Mouse (Mus musculus) MEL (cell line): ENCODE results near the gene Tdo2. TPM values are rescaled to one million over a fixed set of nuclear protein-coding genes. Genes with fewer than 3 reads are reported as not detected.

Experiments
- DNase-seq: peaks from one replicate; pipeline ENCODE4 v3.0.0; 2011; ENCODE audit warnings: low read depth, low spot score
- H3K27ac ChIP-seq: 2 replicates; pipeline ENCODE4 v1.5.1; 2012; ENCODE audit warnings: low read depth, mild to moderate bottlenecking, control low read depth, low read length, moderate library complexity; ENCODE audit not compliant: control insufficient read depth
- H3K27me3 ChIP-seq, 2 experiments: fragments of 150-350 bp in 1 of 2; sonication (generic) in 1 of 2; 2 replicates each; pipeline ENCODE4 v1.6.1; 2012; ENCODE audit warnings: low read length in 2 of 2, mild to moderate bottlenecking in 2 of 2, improper control_type of control experiment in 1 of 2, moderate library complexity in 1 of 2; ENCODE audit not compliant: insufficient read depth in 2 of 2, control insufficient read depth in 1 of 2
- H3K36me3 ChIP-seq, 2 experiments: 2 replicates each; pipeline ENCODE4 v1.6.1; 2012 to 2014; ENCODE audit warnings: low read length in 2 of 2, improper control_type of control experiment in 1 of 2, inconsistent platforms in 1 of 2, mild to moderate bottlenecking in 1 of 2; ENCODE audit not compliant: insufficient read depth in 2 of 2, control insufficient read depth in 1 of 2
- H3K4me1 ChIP-seq, 2 experiments: fragments of 150-350 bp in 1 of 2; sonication (generic) in 1 of 2; 2 replicates each; pipeline ENCODE4 v1.6.1; 2012; ENCODE audit warnings: low read length in 2 of 2, improper control_type of control experiment in 1 of 2, mild to moderate bottlenecking in 1 of 2; ENCODE audit not compliant: insufficient read depth in 2 of 2, control insufficient read depth in 1 of 2
- H3K4me3 ChIP-seq, 2 experiments: fragments of 150-350 bp in 1 of 2; sonication (generic) in 1 of 2; 2 replicates each; pipeline ENCODE4 v1.5.1; 2012; ENCODE audit warnings: low read depth in 2 of 2, low read length in 2 of 2, mild to moderate bottlenecking in 2 of 2, moderate library complexity in 2 of 2, control low read depth in 1 of 2, improper control_type of control experiment in 1 of 2; ENCODE audit not compliant: control insufficient read depth in 1 of 2, insufficient read depth in 1 of 2
- H3K79me2 ChIP-seq: 2 replicates; pipeline ENCODE4 v1.6.1; 2012; ENCODE audit warnings: mild to moderate bottlenecking, low read length, moderate library complexity; ENCODE audit not compliant: control insufficient read depth, poor library complexity, insufficient read depth
- H3K9ac ChIP-seq: 2 replicates; pipeline ENCODE4 v1.6.1; 2012; ENCODE audit warnings: low read depth, mild to moderate bottlenecking, control low read depth, low read length, moderate library complexity; ENCODE audit not compliant: control insufficient read depth, poor library complexity, severe bottlenecking
- H3K9me3 ChIP-seq: fragments of 150-350 bp; sonication (generic); replicated peaks from 2 replicates; pipeline ENCODE4 v1.6.1; 2012; ENCODE audit warnings: mild to moderate bottlenecking, low read length, improper control_type of control experiment, moderate library complexity; ENCODE audit not compliant: insufficient read depth
- CHD1 ChIP-seq: IDR thresholded peaks from 2 replicates; pipeline ENCODE4 v1.6.1; 2012; ENCODE audit warnings: low read depth, mild to moderate bottlenecking, inconsistent platforms, low read length, improper control_type of control experiment
- CHD2 ChIP-seq: IDR thresholded peaks from 2 replicates; pipeline ENCODE4 v1.6.1; 2011; ENCODE audit warnings: low read length, improper control_type of control experiment
- ELF1 ChIP-seq: IDR thresholded peaks from 2 replicates; pipeline ENCODE4 v1.6.1; 2014; ENCODE audit warnings: low read depth, mild to moderate bottlenecking, inconsistent platforms, low read length, improper control_type of control experiment, moderate library complexity
- GABPA ChIP-seq: IDR thresholded peaks from 2 replicates; pipeline ENCODE4 v1.6.1; 2012; ENCODE audit warnings: low read depth, mild to moderate bottlenecking, inconsistent platforms, low read length, improper control_type of control experiment, moderate library complexity
- GATA1 ChIP-seq: IDR thresholded peaks from 2 replicates; pipeline ENCODE4 v1.6.1; 2011; ENCODE audit warnings: low read depth, low read length, improper control_type of control experiment
- MAFK ChIP-seq: IDR thresholded peaks from 2 replicates; pipeline ENCODE4 v1.6.1; 2011; ENCODE audit warnings: low read depth, mild to moderate bottlenecking, low read length, improper control_type of control experiment, borderline replicate concordance
- NELFE ChIP-seq: IDR thresholded peaks from 2 replicates; pipeline ENCODE4 v1.6.1; 2011; ENCODE audit warnings: low read depth, low read length, improper control_type of control experiment
- NRF1 ChIP-seq: IDR thresholded peaks from 2 replicates; pipeline ENCODE4 v1.6.1; 2014; ENCODE audit warnings: low read depth, mild to moderate bottlenecking, inconsistent platforms, low read length, improper control_type of control experiment, moderate library complexity; ENCODE audit not compliant: poor library complexity, insufficient read depth, severe bottlenecking
- POLR2A ChIP-seq, 2 experiments: IDR thresholded peaks; 2 replicates each; pipeline ENCODE4 v1.6.1; 2011 to 2012; ENCODE audit warnings: low read length in 2 of 2, mild to moderate bottlenecking in 2 of 2, control low read depth in 1 of 2, improper control_type of control experiment in 1 of 2, low read depth in 1 of 2, moderate library complexity in 1 of 2; ENCODE audit not compliant: control insufficient read depth in 1 of 2, insufficient read depth in 1 of 2, poor library complexity in 1 of 2
- POLR2AphosphoS2 ChIP-seq: IDR thresholded peaks from 2 replicates; pipeline ENCODE4 v1.6.1; 2011; ENCODE audit warnings: low read length, improper control_type of control experiment
- POLR2AphosphoS5 ChIP-seq: IDR thresholded peaks from 2 replicates; pipeline ENCODE4 v1.6.1; 2012; ENCODE audit warnings: low read depth, borderline replicate concordance, mild to moderate bottlenecking, inconsistent platforms, low read length, moderate library complexity, mixed read lengths
- RAD21 ChIP-seq: IDR thresholded peaks from 2 replicates; pipeline ENCODE4 v1.6.1; 2011; ENCODE audit warnings: mild to moderate bottlenecking, low read depth, low read length, improper control_type of control experiment
- SMC3 ChIP-seq: IDR thresholded peaks from 2 replicates; pipeline ENCODE4 v1.6.1; 2011; ENCODE audit warnings: low read depth, low read length, improper control_type of control experiment
- TCF12 ChIP-seq: IDR thresholded peaks from 2 replicates; pipeline ENCODE4 v1.6.1; 2014; ENCODE audit warnings: low read depth, mild to moderate bottlenecking, inconsistent platforms, low read length, improper control_type of control experiment, moderate library complexity
- USF2 ChIP-seq, 2 experiments: IDR thresholded peaks; 2 replicates each; pipeline ENCODE4 v1.6.1; 2011 to 2012; ENCODE audit warnings: improper control_type of control experiment in 2 of 2, low read length in 2 of 2, borderline replicate concordance in 1 of 2, inconsistent platforms in 1 of 2, low read depth in 1 of 2, mild to moderate bottlenecking in 1 of 2; ENCODE audit not compliant: insufficient read depth in 1 of 2
- ZKSCAN1 ChIP-seq: IDR thresholded peaks from 2 replicates; pipeline ENCODE4 v1.6.1; 2012; ENCODE audit warnings: low read depth, mild to moderate bottlenecking, inconsistent platforms, low read length, improper control_type of control experiment, moderate library complexity
- ZMIZ1 ChIP-seq: IDR thresholded peaks from 2 replicates; pipeline ENCODE4 v1.6.1; 2012; ENCODE audit warnings: low read depth, mild to moderate bottlenecking, inconsistent platforms, low read length, improper control_type of control experiment, moderate library complexity
- ZNF384 ChIP-seq: IDR thresholded peaks from 2 replicates; pipeline ENCODE4 v1.6.1; 2012; ENCODE audit warnings: low read depth, mild to moderate bottlenecking, inconsistent platforms, low read length, improper control_type of control experiment
- polyA plus RNA-seq, 2 experiments: library from polyadenylated mRNA; stranded (reverse) in 1 of 2; unstranded in 1 of 2; fragments of >175 nt in 1 of 2; fragments of >200 nt in 1 of 2; gene quantifications; 2 replicates each; pipeline versions ENCODE4 v1.2.1 to v1.2.4; 2012; ENCODE audit warnings: low replicate concordance in 2 of 2, low read depth in 1 of 2; ENCODE audit not compliant: insufficient read length in 2 of 2, insufficient read depth in 1 of 2, missing spikeins in 1 of 2
- total RNA-seq: library from RNA; depleted of rRNA; stranded (reverse); fragments of 300-350 nt; gene quantifications from 2 replicates; pipeline ENCODE4 v1.2.3, GENCODE M21; 2012

Gene Tdo2
- total and polyA plus RNA-seq, 3 experiments: not detected

DNA sequence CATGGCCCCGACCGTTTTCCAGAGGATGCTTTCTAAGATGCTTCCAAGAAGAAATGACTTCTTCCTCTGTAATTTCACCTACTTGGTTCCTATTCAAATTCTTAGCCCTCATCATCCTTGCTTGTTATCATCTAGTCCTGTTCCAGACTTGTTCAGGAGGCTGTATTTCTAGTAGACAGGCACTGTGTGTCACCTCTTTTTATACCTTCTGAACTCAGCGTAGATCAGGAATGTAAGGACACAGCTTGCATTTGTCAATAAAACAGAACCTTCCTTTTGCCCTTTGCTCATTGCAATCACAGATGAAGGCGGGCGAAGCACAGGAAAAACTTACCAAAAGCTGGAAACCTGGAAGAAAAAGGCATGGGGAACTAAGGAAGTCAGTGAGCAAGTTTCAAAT is 6.0 kb upstream of the Tdo2 start, which contains the start of gene Asic5:
TSS of gene Asic5 (plus strand) at position 301 of the 400 bp plus-strand sequence.
- no peak for DNase-seq
- no peak within 1 kb of the TSS for H3K4me3 ChIP-seq
- no peaks in the 10 kb centered on the region for H3K79me2 ChIP-seq
- H3K27ac ChIP-seq: no peak within 1 kb of the TSS
- no peaks in the 10 kb centered on the region for H3K27me3 ChIP-seq
- H3K36me3 ChIP-seq: no peaks in the 10 kb centered on the region
- no peaks in the 10 kb centered on the region for H3K4me1 ChIP-seq
- TF ChIP-seq ELF1 (no peak), GATA1 (no peak), RAD21 (no peak), POLR2AphosphoS2 (no peak), ZNF384 (no peak)
- H3K9ac ChIP-seq: no peak within 1 kb of the TSS
- no peaks in the 10 kb centered on the region for H3K9me3 ChIP-seq

DNA sequence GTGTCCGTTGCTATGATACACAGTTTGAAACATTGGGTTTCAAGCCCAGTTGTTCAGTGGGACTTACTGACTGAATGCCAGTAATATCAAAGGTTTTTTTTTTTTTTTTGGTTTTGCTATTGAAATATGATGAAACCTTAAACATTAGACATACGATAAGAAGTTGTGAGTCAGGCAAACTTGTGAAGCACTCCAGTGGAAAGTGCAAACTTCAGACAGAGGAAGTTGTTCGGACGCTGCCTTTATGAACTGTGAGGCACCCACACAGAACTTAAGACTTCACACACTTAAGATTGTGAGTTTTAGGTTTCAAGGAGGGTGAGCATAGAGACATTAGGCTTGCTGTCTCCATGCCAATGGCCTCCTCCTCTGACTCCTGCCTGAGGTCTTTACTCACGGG is 5.6 kb upstream of the Tdo2 start:
- no peaks in the 10 kb centered on the region for H3K36me3 ChIP-seq
- no peaks in the 10 kb centered on the region for H3K27me3 ChIP-seq
- H3K9me3 ChIP-seq: no peaks in the 10 kb centered on the region
- H3K79me2 ChIP-seq: no peaks in the 10 kb centered on the region
- no peak overlapping the region for H3K9ac ChIP-seq
- H3K4me3 ChIP-seq: no peak overlapping the region
- TF ChIP-seq SMC3 (no peak), TCF12 (no peak), ZKSCAN1 (no peak), POLR2A (IDR thresholded peaks at IDR 0.05; ENCODE audit: control insufficient read depth in 1 of 2, insufficient read depth in 1 of 2, low read depth in 1 of 2, low read length in 2 of 2, poor library complexity in 1 of 2) (no peak), POLR2AphosphoS5 (no peak), USF2 (IDR thresholded peaks at IDR 0.05; ENCODE audit: borderline replicate concordance in 1 of 2, insufficient read depth in 1 of 2, low read depth in 1 of 2, low read length in 2 of 2) (no peak), RAD21 (no peak), ZNF384 (no peak), NRF1 (no peak), CHD2 (no peak), MAFK (no peak), NELFE (no peak), CHD1 (no peak), ZMIZ1 (no peak), GABPA (no peak)
- no peaks in the 10 kb centered on the region for H3K4me1 ChIP-seq
- no peak overlapping the region for H3K27ac ChIP-seq
- DNase-seq: no peak
